Mouse (Mus musculus) left cerebral cortex, postnatal 14 days (tissue): ENCODE results near the gene Psen2. TPM values are rescaled to one million over a fixed set of nuclear protein-coding genes. Genes with fewer than 3 reads are reported as not detected.
A peak's percentile ranks its signal among the peaks of the same experiment; 100 is the strongest.

Experiments used
- DNase-seq, 2 experiments: peaks; one replicate each; pipeline ENCODE4 v3.0.0; 2021 to 2022; ENCODE audit warnings: low spot score in 2 of 2, mixed read lengths in 1 of 2
- intact Hi-C: fragments of 180-260 bp; cut with DNase I; formaldehyde crosslinking; loops from one replicate; pipeline ENCODE4 v1.15.1; 2025
- total RNA-seq, 2 experiments: library from RNA; stranded (reverse); gene quantifications; 2 replicates each; pipeline ENCODE4 v1.2.3; 2021

Psen2 gene
- total RNA-seq, 2 experiments from 2014 or later: 18.1 to 20.8 TPM

DNA sequence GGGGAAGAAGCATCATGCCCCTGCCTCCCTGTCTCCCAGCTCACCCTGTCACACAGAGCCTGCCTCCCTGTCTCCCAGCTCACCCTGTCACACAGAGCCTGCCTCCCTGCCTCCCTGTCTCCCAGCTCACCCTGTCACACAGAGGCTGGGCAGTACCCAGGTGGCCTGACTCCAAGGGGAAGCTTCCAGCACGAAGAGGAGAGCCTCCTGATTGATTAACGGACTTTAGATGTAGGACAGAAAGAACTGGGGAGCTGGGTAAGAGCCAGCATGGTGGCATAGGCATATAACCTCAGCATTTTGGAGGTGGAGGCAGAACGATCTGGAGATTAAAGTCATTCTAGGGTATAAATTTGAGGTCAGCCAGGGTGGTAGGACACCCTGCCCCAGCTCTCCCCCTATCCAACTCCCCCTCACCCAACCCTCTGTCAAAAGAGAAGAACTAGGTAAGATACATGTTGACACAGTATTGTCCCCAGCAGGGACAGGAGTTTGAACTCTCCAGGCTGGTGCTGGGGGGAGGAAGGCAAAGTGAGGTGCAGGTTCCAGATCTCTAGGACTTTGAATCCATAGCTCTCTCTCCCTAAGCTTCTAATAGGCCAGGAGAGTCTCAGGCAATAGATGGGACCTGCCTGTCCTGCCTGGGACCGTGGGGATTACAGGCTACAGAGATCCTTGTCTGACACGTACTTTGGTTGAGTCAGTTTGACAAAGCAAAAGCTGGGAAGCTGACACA, 46.5 kb downstream of the Psen2 start:
- intact Hi-C loops: loop anchor here (5.0 kb wide), 1 partner anchor 369 kb away; no protein-coding TSS in a partner anchor
- DNase-seq: no peak

DNA sequence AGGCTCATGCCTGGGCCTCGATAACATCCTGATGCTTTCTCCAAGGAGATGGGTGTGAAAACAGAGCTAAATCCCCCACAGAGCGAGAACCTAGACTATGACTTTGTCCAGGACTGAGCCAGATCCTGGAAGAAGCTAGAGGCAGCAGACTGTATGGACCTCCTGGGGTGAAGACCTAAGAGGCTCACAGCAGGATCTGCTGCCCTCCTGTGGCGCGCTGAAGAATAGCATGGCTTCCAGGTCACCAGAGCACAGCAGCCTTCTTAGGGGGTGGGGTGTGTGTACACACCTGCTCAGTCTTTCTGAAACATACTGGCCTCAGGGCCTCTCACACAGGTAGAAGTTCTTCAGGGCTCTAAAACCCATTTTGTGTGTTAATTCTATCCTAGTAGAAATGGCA, 48.2 kb downstream of the Psen2 start:
- peak; percentile 43 to 49 for DNase-seq
- intact Hi-C loops: loop anchor here (2.0 to 5.0 kb wide), 2 partner anchors 40 to 368 kb away; no protein-coding TSS in a partner anchor

DNA sequence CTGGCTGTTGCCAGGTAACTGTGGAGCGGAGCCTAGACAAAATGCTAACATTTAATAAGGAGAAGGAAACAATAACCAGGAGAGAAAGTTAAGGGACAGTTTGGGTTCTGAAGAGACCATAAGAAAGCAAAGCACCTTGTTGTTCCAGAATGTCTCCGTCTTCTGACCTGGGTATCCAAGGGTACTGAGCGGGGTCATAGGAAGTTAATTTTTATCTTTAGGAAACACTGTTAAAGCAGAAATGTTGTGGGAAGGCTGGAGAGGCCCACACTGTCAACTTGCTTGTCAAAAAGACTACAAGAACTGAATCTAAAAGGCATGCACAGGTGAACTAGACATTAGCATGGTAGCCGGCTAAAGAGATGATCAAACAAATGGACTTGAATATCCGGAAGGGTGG, 50.3 kb downstream of the Psen2 start:
- intact Hi-C loops: no loop called here

DNA sequence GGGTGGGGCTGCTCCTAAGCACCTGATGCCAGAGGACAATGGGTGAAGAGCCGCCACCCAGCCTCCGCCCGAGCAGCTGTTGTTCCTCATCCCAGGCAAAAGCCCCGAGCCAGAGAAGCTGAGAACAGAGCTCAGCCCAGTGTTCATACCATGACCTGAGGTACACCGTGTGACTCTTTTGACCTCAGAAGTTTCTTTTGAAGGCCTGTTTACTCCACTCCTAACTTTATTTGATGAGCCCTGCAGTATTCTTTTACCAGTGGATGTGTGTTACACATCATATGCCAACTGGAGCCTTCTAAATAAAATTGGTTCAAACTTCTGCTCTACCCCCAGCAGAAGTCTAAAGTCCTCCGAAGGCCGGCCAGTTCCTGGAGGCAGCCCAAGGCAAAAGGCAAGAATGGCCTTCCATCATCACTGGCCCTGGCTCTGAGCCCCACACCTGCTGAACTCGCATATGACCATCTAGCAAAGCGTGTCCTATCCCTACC, 52.4 kb downstream of the Psen2 start:
- intact Hi-C loops: no loop called here
- DNase-seq: no peak

More for the DNA sequence above, 50.3 kb downstream of the Psen2 start:
- DNase-seq: no peak

DNA sequence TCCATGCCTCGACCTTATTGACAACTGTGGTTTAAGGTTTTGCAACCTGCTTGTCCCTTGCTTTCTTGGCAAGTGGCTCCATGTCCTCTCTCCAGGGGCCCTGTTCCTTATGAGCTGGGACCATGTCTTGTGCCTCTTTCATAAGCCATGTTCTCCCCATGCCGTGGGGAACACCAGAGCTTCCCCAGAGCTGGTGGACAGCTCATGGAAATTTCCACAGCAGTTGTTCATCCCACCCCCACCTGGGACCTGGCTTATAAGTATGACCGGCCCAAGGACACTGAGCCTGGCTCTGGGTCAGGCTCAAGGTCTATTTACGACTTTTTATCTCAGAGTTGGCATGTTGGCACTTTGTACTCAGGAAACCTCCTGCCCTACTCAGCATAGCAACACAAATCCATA, 53.2 kb downstream of the Psen2 start:
- intact Hi-C loops: no loop called here
- DNase-seq: no peak

- DNase-seq: no peak
- intact Hi-C loops: no loop called here
Observed at GRCm38 (mm10) chr1:180208370-180208769, 54.9 kb downstream of the Psen2 start.

GRCm38 (mm10) chr1:180200722-180201121, 62.5 kb downstream of the Psen2 start:
- DNase-seq: no peak
- intact Hi-C loops: no loop called here

DNA sequence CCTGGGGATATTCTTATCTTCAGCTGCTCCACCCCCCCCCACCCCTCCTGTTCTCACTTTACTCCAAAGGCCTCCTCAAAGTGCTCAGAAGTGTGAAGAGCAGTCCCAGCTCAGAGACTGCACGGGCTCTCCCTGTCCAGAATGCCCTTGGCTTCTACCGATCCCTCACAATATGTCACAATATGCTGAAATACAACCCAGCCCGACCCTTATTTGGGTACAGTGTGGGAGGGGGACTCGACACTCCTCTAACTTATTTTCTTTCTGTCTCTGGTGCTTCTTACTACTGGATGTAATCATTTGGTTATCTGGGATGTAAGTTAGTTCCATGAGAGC, 63.6 kb downstream of the Psen2 start:
- no peak for DNase-seq
- intact Hi-C loops: no loop called here

GRCm38 (mm10) chr1:180198959-180199714, 64.1 kb downstream of the Psen2 start, which contains the start of gene Coq8a:
Coq8a (minus strand) TSS chr1:180199602.
- intact Hi-C loops: no loop called here
- DNase-seq: no peak

DNA sequence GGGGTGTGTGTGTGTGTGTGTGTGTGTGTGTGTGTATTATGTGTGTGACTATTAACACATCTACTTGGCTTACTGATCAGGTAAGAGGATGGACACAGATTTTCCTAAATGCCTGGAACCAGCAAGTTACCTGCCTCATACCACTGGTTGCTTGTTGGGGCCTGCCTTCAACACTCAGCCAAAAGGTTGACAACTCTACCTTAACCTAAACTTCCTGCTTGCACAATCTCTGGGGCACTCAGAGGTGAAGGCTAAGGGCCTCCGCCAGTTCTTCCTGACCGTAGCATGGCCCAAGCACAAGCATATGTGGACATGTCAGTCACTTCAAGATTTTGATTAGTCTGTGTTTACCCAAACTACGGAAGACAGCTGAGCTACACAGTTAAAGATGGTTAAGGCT, 65.3 kb downstream of the Psen2 start:
- DNase-seq: no peak
- intact Hi-C loops: no loop called here

DNA sequence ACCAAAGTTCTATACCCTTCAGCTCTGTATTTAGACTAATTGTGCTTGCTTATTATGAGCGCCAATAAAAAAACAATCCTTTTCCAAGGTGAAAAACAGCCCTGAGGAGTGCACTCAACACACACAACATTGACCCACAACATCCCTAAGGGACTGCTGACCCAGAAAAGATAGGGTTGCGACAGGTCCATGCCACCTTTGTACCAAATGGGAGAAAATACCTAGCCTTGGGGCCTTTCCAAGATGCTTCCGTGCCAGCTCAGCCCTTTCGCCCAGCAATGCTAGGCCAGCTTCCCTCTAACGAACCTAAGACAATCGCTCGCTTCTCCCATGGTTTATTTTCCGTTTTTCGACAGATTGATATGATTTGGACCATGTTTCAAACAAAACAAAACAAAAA, 66.7 kb downstream of the Psen2 start:
- DNase-seq: no peak
- intact Hi-C loops: no loop called here

DNA sequence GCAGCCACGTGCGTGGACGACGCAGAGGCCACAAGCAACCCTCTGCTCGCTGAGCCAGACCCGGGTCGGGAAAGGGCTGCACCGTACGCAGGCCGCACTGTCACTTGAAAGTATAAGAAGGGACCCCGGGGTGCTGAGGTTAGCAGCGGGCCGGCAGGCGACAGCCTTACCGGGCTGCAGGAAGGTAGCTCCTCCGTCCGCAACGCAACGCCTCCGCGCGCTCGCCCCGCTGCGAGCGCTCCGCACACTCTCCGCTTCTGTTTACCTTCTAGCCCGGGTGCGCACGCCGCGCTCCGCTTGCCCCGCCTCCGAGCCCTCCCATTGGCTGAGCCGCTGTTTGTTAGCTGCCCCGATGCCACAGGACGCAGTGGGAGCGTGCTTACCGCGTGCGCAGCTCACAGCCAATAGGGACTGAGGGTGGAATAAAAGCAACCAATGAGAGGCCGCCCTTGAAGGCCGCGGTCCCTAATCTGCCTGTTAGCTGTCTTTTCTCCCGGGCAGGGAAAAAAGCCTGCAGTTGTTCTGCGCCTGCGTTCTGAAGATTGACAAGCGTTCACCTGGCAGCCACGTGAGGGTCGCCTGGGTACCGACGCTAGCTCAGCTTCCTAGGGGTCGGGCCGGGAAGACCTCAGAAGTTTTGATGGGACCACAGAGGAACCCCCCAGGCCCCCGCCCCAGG, 67.4 kb downstream of the Psen2 start:
- intact Hi-C loops: no loop called here

DNA sequence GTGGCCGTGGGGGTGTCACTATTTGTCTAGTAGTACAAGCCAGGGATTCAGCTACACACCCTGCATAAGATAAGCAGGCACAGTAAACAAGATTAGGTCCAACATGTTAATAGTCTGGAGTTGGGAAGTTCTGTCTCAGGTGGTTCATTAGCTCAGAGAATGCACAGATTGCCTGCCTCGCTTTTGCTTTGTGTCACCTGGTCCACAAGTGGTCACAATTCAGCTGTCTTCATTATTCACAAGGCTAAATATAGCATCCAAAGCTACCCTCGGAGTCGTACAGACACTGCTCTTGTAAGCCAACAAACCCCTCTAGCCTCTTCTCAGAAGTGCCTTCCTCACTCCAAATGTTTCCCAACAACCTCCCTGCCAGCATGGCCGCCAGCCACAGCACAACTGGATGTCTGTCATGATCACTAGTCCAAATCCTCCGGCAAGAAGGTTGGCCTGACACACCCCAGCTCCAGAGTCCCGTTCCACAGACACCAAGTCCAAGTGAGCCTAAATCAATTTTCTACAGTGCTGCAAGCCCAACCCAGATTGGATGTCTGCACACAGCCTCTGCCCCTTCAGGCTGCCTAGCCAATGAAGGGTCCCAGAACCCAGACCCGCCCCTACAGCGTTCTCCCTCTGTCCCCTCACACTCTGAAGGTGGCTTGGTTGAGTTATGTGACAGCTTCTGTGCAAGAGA, 68.3 kb downstream of the Psen2 start:
- peak in 1 of 2 experiments; percentile 26 for DNase-seq
- intact Hi-C loops: no loop called here

More for the DNA sequence above, 67.4 kb downstream of the Psen2 start:
- DNase-seq: peak; percentile 98 to 99

DNA sequence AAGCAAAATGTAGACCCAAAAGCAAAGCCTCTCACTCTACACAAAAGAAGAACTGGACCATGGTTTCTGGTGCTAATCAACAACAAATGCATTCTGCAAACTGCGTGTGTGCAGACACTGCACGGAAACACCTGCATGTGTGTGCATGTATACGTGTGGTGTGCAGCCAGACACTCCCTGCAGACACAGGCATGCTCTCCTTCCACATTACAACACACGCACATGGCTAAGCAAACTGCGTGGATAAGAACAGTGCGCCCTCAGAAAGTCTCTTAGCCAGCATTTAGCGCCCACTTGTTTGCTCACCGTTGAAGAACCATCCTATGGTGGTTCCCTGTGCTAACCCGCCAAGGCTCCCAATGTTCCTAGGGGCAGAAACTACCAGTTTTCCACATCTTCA, 69.2 kb downstream of the Psen2 start:
- intact Hi-C loops: no loop called here
- no peak for DNase-seq

- intact Hi-C loops: no loop called here
- DNase-seq: no peak
Observed at GRCm38 (mm10) chr1:180193391-180193935, 69.8 kb downstream of the Psen2 start.

- intact Hi-C loops: no loop called here
- DNase-seq: no peak
Observed at GRCm38 (mm10) chr1:180192866-180193265, 70.4 kb downstream of the Psen2 start.

GRCm38 (mm10) chr1:180191651-180192220, 71.5 kb downstream of the Psen2 start:
- intact Hi-C loops: no loop called here
- no peak for DNase-seq

GRCm38 (mm10) chr1:180191112-180191511, 72.1 kb downstream of the Psen2 start:
- intact Hi-C loops: no loop called here
- no peak for DNase-seq

- intact Hi-C loops: no loop called here
- DNase-seq: no peak
Observed at GRCm38 (mm10) chr1:180188951-180189350, 74.3 kb downstream of the Psen2 start.
